Mouse (Mus musculus) kidney, adult 2 months (tissue): ENCODE results near the gene Ebf1.

Experiments used
- CTCF ChIP-seq: fragments of 200-500 bp; conservative IDR thresholded peaks from 2 replicates; pipeline ENCODE4 v1.5.1; 2011; ENCODE audit warnings: low read depth, mild to moderate bottlenecking, control low read depth, low read length, moderate library complexity, mixed read lengths; ENCODE audit not compliant: insufficient read depth, insufficient read length
- POLR2A ChIP-seq: fragments of 200-500 bp; IDR thresholded peaks from one replicate; pipeline ENCODE4 v1.6.1; 2011; ENCODE audit warnings: low read depth, low read length, control low read depth

DNA sequence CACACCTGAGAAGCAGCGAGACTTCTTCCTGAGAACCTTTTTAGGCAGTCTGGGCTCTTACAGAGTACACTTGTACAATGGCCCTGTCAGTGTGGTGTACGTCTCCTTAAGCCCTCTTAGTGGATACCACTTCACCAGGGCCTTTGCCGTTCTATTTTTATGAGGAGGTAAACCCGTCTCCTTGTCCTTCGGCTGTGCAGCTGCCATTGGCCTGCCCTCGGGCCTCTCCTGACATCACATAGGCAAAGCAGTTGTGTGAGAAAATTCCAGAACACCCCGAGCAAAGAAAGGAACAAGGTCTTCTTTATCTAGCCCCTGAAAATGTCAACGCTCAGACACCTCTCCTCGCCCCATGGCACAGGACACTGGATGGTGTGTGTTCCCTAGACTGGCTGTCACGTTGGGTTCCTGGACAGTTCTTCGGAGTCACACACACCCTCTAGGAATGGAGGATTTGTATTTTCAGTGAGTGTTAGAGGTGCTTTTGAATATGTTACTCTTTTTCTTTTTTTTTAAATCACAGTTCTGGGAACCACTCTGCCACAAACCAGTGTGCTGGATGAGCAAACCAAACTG lies 154.0 kb downstream of the Ebf1 start:
- no peak for TF ChIP-seq CTCF
- no peak for TF ChIP-seq POLR2A
